Mouse (Mus musculus): ENCODE measurements at regions not wholly inside any gene's neighbourhood (a gene's known extent, or its start where the extent isn't known, plus 50 kb on each side); places are given as distances from the start of the nearest gene placed in this dataset.

- Histone ChIP-seq H3K4me3 (ENCODE audit: control insufficient read depth in 1 of 2, insufficient read depth in 1 of 2, low read depth in 2 of 2, low read length in 2 of 2) (no peak overlapping the region), H3K4me1 (ENCODE audit: control insufficient read depth in 1 of 2, insufficient read depth in 2 of 2, low read length in 2 of 2) (no peaks in the 10 kb centered on the region), H3K79me2 (ENCODE audit: control insufficient read depth, insufficient read depth, low read length, poor library complexity) (no peaks in the 10 kb centered on the region), H3K27ac (ENCODE audit: control insufficient read depth, low read depth, low read length) (no peak overlapping the region), H3K36me3 (ENCODE audit: control insufficient read depth in 1 of 2, insufficient read depth in 2 of 2, low read length in 2 of 2) (no peaks in the 10 kb centered on the region), H3K9ac (ENCODE audit: control insufficient read depth, low read depth, low read length, poor library complexity, severe bottlenecking) (no peak overlapping the region), H3K27me3 (ENCODE audit: control insufficient read depth in 1 of 2, insufficient read depth in 2 of 2, low read length in 2 of 2) (no peaks in the 10 kb centered on the region), H3K9me3 (replicated peaks; ENCODE audit: insufficient read depth, low read length) (no peaks in the 10 kb centered on the region)
- TF ChIP-seq KAT2A (conservative IDR thresholded peaks at IDR 0.05; ENCODE audit: low read depth, low read length) (no peak), JUND (IDR thresholded peaks at IDR 0.05; ENCODE audit: low read depth, low read length) (no peak), GATA1 (IDR thresholded peaks at IDR 0.05; ENCODE audit: low read depth, low read length) (no peak), CHD1 (IDR thresholded peaks at IDR 0.05; ENCODE audit: low read depth, low read length) (no peak)
- DNase-seq (ENCODE audit: low read depth, low spot score): no peak
Measured at GRCm38 (mm10) chr7:137916351-137916750, 478.9 kb downstream of the Glrx3 start.

- no peaks in the 10 kb centered on the region for H3K9me3 ChIP-seq (replicated peaks; ENCODE audit: insufficient read depth, low read length)
- no peak for TF ChIP-seq CTCF (IDR thresholded peaks at IDR 0.05 in 2 of 3, conservative IDR thresholded peaks at IDR 0.05 in 1 of 3; ENCODE audit: control insufficient read depth in 1 of 3, insufficient read depth in 1 of 3, low read depth in 2 of 3, low read length in 3 of 3, poor library complexity in 1 of 3, severe bottlenecking in 1 of 3)
- H3K4me1 ChIP-seq (ENCODE audit: control insufficient read depth in 1 of 2, insufficient read depth in 2 of 2, low read length in 2 of 2): no peaks in the 10 kb centered on the region
- H3K36me3 ChIP-seq (ENCODE audit: control insufficient read depth in 1 of 2, insufficient read depth in 2 of 2, low read length in 2 of 2): no peaks in the 10 kb centered on the region
- no peak overlapping the region for H3K9ac ChIP-seq (ENCODE audit: control insufficient read depth, low read depth, low read length, poor library complexity, severe bottlenecking)
- no peak overlapping the region for H3K4me3 ChIP-seq (ENCODE audit: control insufficient read depth in 1 of 2, insufficient read depth in 1 of 2, low read depth in 2 of 2, low read length in 2 of 2)
- H3K27ac ChIP-seq (ENCODE audit: control insufficient read depth, low read depth, low read length): no peak overlapping the region
- no peak for DNase-seq (ENCODE audit: low read depth, low spot score)
- no peaks in the 10 kb centered on the region for H3K27me3 ChIP-seq (ENCODE audit: control insufficient read depth in 1 of 2, insufficient read depth in 2 of 2, low read length in 2 of 2)
- no peaks in the 10 kb centered on the region for H3K79me2 ChIP-seq (ENCODE audit: control insufficient read depth, insufficient read depth, low read length, poor library complexity)
Measured at GRCm38 (mm10) chr7:137924464-137925167, 472.9 kb downstream of the Tcerg1l start.

- no peak for TF ChIP-seq ZC3H11A (IDR thresholded peaks at IDR 0.05; ENCODE audit: low read depth, low read length)
- no peak for TF ChIP-seq MXI1 (IDR thresholded peaks at IDR 0.05; ENCODE audit: low read depth, low read length)
- no peak for TF ChIP-seq MYB (IDR thresholded peaks at IDR 0.05; ENCODE audit: low read depth, low read length)
- DNase-seq (ENCODE audit: low read depth, low spot score): no peak
- Histone ChIP-seq H3K9ac (ENCODE audit: control insufficient read depth, low read depth, low read length, poor library complexity, severe bottlenecking) (no peak overlapping the region), H3K9me3 (replicated peaks; ENCODE audit: insufficient read depth, low read length) (no peaks in the 10 kb centered on the region), H3K27ac (ENCODE audit: control insufficient read depth, low read depth, low read length) (no peak overlapping the region), H3K79me2 (ENCODE audit: control insufficient read depth, insufficient read depth, low read length, poor library complexity) (no peaks in the 10 kb centered on the region), H3K27me3 (ENCODE audit: control insufficient read depth in 1 of 2, insufficient read depth in 2 of 2, low read length in 2 of 2) (no peaks in the 10 kb centered on the region), H3K4me3 (ENCODE audit: control insufficient read depth in 1 of 2, insufficient read depth in 1 of 2, low read depth in 2 of 2, low read length in 2 of 2) (no peak overlapping the region), H3K36me3 (ENCODE audit: control insufficient read depth in 1 of 2, insufficient read depth in 2 of 2, low read length in 2 of 2) (no peaks in the 10 kb centered on the region), H3K4me1 (ENCODE audit: control insufficient read depth in 1 of 2, insufficient read depth in 2 of 2, low read length in 2 of 2) (no peaks in the 10 kb centered on the region)
Measured at GRCm38 (mm10) chr7:137925656-137926055, 471.9 kb downstream of the Tcerg1l start.

DNA sequence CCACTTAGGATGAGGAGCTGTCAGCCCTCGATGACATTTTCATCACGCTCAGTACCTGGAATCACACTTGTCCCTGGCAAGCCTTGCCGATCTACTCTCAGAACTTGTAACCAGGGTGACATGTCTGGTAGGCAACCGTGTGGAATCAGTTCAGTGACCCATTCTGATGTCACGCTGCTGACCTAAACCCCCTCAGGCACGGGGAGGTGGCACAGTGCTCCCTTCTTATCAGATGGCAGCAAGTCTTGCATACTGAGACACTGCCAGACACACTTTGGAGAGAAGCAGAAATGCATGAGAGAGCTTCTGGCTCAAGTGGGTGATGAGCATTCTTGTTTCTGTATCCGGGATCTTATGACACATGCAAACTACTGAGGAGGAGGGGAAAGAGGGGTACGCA lies 470.2 kb downstream of the Tcerg1l start:
- no peaks in the 10 kb centered on the region for H3K36me3 ChIP-seq (ENCODE audit: control insufficient read depth in 1 of 2, insufficient read depth in 2 of 2, low read length in 2 of 2)
- no peaks in the 10 kb centered on the region for H3K79me2 ChIP-seq (ENCODE audit: control insufficient read depth, insufficient read depth, low read length, poor library complexity)
- no peaks in the 10 kb centered on the region for H3K27me3 ChIP-seq (ENCODE audit: control insufficient read depth in 1 of 2, insufficient read depth in 2 of 2, low read length in 2 of 2)
- no peak overlapping the region for H3K4me3 ChIP-seq (ENCODE audit: control insufficient read depth in 1 of 2, insufficient read depth in 1 of 2, low read depth in 2 of 2, low read length in 2 of 2)
- no peak for DNase-seq (ENCODE audit: low read depth, low spot score)
- no peak overlapping the region for H3K27ac ChIP-seq (ENCODE audit: control insufficient read depth, low read depth, low read length)
- H3K9ac ChIP-seq (ENCODE audit: control insufficient read depth, low read depth, low read length, poor library complexity, severe bottlenecking): no peak overlapping the region
- no peaks in the 10 kb centered on the region for H3K9me3 ChIP-seq (replicated peaks; ENCODE audit: insufficient read depth, low read length)
- no peaks in the 10 kb centered on the region for H3K4me1 ChIP-seq (ENCODE audit: control insufficient read depth in 1 of 2, insufficient read depth in 2 of 2, low read length in 2 of 2)
- no peak for TF ChIP-seq E2F4 (IDR thresholded peaks at IDR 0.05; ENCODE audit: borderline replicate concordance, low read depth, low read length)
- no peak for TF ChIP-seq ZNF384 (IDR thresholded peaks at IDR 0.05; ENCODE audit: low read depth, low read length)
- TF ChIP-seq CHD2 (IDR thresholded peaks at IDR 0.05; ENCODE audit: low read length): no peak
- no peak for TF ChIP-seq ZMIZ1 (IDR thresholded peaks at IDR 0.05; ENCODE audit: low read depth, low read length)
- TF ChIP-seq TAL1 (IDR thresholded peaks at IDR 0.05; ENCODE audit: low read length): no peak
- TF ChIP-seq SIN3A (IDR thresholded peaks at IDR 0.05; ENCODE audit: low read length): no peak
- TF ChIP-seq JUND (IDR thresholded peaks at IDR 0.05; ENCODE audit: low read depth, low read length): no peak
- TF ChIP-seq MYB (IDR thresholded peaks at IDR 0.05; ENCODE audit: low read depth, low read length): no peak
- TF ChIP-seq GATA1 (IDR thresholded peaks at IDR 0.05; ENCODE audit: low read depth, low read length): no peak
- TF ChIP-seq SMC3 (IDR thresholded peaks at IDR 0.05; ENCODE audit: low read depth, low read length): no peak
- no peak for TF ChIP-seq MYC (IDR thresholded peaks at IDR 0.05; ENCODE audit: low read depth, low read length)
- TF ChIP-seq ETS1 (IDR thresholded peaks at IDR 0.05; ENCODE audit: low read depth, low read length): no peak
- TF ChIP-seq ELF1 (IDR thresholded peaks at IDR 0.05; ENCODE audit: low read depth, low read length): no peak
- TF ChIP-seq CHD1 (IDR thresholded peaks at IDR 0.05; ENCODE audit: low read depth, low read length): no peak
- no peak for TF ChIP-seq CTCF (IDR thresholded peaks at IDR 0.05 in 2 of 3, conservative IDR thresholded peaks at IDR 0.05 in 1 of 3; ENCODE audit: control insufficient read depth in 1 of 3, insufficient read depth in 1 of 3, low read depth in 2 of 3, low read length in 3 of 3, poor library complexity in 1 of 3, severe bottlenecking in 1 of 3)
- no peak for TF ChIP-seq KAT2A (conservative IDR thresholded peaks at IDR 0.05; ENCODE audit: low read depth, low read length)
- TF ChIP-seq UBTF (IDR thresholded peaks at IDR 0.05; ENCODE audit: borderline replicate concordance, insufficient read depth, low read depth, low read length): no peak
